Mouse (Mus musculus): ENCODE measurements around the gene Gm20388. TPM values are rescaled to one million over a fixed set of nuclear protein-coding genes. Genes with fewer than 3 reads are reported as not detected.

The Gm20388 gene
- polyA plus RNA-seq, 1 experiment from 2014 or later = not detected

- Histone ChIP-seq H3K27me3 (replicated peaks; ENCODE audit: control insufficient read depth, insufficient read depth, low read length) (no peaks in the 10 kb centered on the region), H3K4me3 (ENCODE audit: low read depth, low read length) (no peak overlapping the region), H3K4me1 (replicated peaks; ENCODE audit: control insufficient read depth, insufficient read depth, low read length) (no peaks in the 10 kb centered on the region), H3K9me3 (ENCODE audit: control insufficient read depth) (no peaks in the 10 kb centered on the region), H3K27ac (ENCODE audit: low read depth, low read length) (no peak overlapping the region), H3K36me3 (ENCODE audit: control insufficient read depth, insufficient read depth) (peaks cover 49% of the 10 kb centered on the region), H3K9ac (ENCODE audit: low read depth, low read length) (no peak overlapping the region), H3K4me2 (replicated peaks; ENCODE audit: low read depth) (no peak overlapping the region)
- TF ChIP-seq CTCF (IDR thresholded peaks at IDR 0.05; ENCODE audit: low read depth) = 0 out of 2 replicates have a peak, but pooled peaks have one; percentile 3
- no peak for ATAC-seq
- WGBS = 83% methylated on average over 7 of the region's 7 CpGs
These were observed 3992.0 kb downstream of the Gm20388 start for GRCm38 (mm10) chr8:123902653-123903052.

DNA sequence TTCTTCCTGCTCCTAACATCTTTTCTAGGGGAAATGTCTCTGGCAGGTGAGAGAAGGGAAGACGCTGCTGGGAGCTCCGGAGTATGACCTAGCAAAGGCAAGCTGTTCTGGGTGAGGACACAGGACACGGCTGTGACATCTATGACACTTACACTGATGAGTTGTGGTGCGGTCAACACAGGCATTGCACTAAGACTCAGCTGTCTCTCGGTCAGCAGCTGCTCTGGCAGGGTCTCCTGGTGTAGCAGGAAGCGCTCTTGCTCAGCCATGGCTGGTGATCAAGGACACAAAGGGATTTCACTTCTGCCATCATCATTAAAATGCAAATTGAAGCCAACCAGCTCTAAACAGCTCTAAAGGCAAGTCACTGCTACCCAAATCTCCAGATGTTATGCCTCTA lies 3997.0 kb downstream of the Gm20388 start:
- Histone ChIP-seq H3K9me3 (ENCODE audit: control insufficient read depth) (no peaks in the 10 kb centered on the region), H3K4me1 (replicated peaks; ENCODE audit: control insufficient read depth, insufficient read depth, low read length) (no peaks in the 10 kb centered on the region), H3K4me3 (ENCODE audit: low read depth, low read length) (no peak overlapping the region), H3K27me3 (replicated peaks; ENCODE audit: control insufficient read depth, insufficient read depth, low read length) (no peaks in the 10 kb centered on the region), H3K4me2 (replicated peaks; ENCODE audit: low read depth) (no peak overlapping the region), H3K27ac (ENCODE audit: low read depth, low read length) (no peak overlapping the region), H3K36me3 (ENCODE audit: control insufficient read depth, insufficient read depth) (peaks cover 63% of the 10 kb centered on the region), H3K9ac (ENCODE audit: low read depth, low read length) (no peak overlapping the region)
- TF ChIP-seq CTCF (IDR thresholded peaks at IDR 0.05; ENCODE audit: low read depth) = no peak
- ATAC-seq = no peak
- WGBS = 93% methylated on average over 6 of the region's 6 CpGs

DNA sequence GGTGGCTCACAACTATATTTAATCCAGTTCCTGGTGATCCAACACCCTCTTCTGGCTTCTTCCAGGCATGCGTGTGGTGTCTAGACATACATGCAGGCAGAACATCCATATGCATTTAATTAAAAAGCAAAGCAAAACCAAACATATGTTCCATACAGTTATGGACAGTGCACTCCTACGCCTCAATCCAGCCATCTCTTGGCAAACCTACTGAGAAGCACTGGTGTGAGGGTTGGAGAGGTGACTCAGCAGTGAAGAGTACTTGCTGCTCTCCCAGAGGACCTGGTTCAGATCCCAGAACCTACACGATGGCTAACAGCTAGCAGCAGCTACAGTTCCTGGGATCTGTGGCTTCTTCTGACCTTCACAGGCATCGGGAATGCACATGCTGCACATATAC lies 4001.6 kb downstream of the Gm20388 start:
- no peaks in the 10 kb centered on the region for H3K4me1 ChIP-seq (replicated peaks; ENCODE audit: control insufficient read depth, insufficient read depth, low read length)
- H3K4me3 ChIP-seq (ENCODE audit: low read depth, low read length) = no peak overlapping the region
- no peak overlapping the region for H3K4me2 ChIP-seq (replicated peaks; ENCODE audit: low read depth)
- peaks cover 73% of the 10 kb centered on the region for H3K36me3 ChIP-seq (ENCODE audit: control insufficient read depth, insufficient read depth)
- no peak for ATAC-seq
- H3K9me3 ChIP-seq (ENCODE audit: control insufficient read depth) = no peaks in the 10 kb centered on the region
- TF ChIP-seq CTCF (IDR thresholded peaks at IDR 0.05; ENCODE audit: low read depth) = no peak
- no peak overlapping the region for H3K9ac ChIP-seq (ENCODE audit: low read depth, low read length)
- no peak overlapping the region for H3K27ac ChIP-seq (ENCODE audit: low read depth, low read length)
- no peaks in the 10 kb centered on the region for H3K27me3 ChIP-seq (replicated peaks; ENCODE audit: control insufficient read depth, insufficient read depth, low read length)
- WGBS = 92% methylated on average over 4 of the region's 4 CpGs

GRCm38 (mm10) chr8:123914635-123915034 lies 4004.0 kb downstream of the Gm20388 start:
- Histone ChIP-seq H3K4me2 (replicated peaks; ENCODE audit: low read depth) (no peak overlapping the region), H3K4me3 (ENCODE audit: low read depth, low read length) (no peak overlapping the region), H3K9ac (ENCODE audit: low read depth, low read length) (no peak overlapping the region), H3K27ac (ENCODE audit: low read depth, low read length) (no peak overlapping the region), H3K27me3 (replicated peaks; ENCODE audit: control insufficient read depth, insufficient read depth, low read length) (no peaks in the 10 kb centered on the region), H3K9me3 (ENCODE audit: control insufficient read depth) (no peaks in the 10 kb centered on the region), H3K36me3 (ENCODE audit: control insufficient read depth, insufficient read depth) (peaks cover 79% of the 10 kb centered on the region), H3K4me1 (replicated peaks; ENCODE audit: control insufficient read depth, insufficient read depth, low read length) (no peaks in the 10 kb centered on the region)
- WGBS = 99% methylated on average over 3 of the region's 3 CpGs
- no peak for ATAC-seq
- TF ChIP-seq CTCF (IDR thresholded peaks at IDR 0.05; ENCODE audit: low read depth) = no peak

DNA sequence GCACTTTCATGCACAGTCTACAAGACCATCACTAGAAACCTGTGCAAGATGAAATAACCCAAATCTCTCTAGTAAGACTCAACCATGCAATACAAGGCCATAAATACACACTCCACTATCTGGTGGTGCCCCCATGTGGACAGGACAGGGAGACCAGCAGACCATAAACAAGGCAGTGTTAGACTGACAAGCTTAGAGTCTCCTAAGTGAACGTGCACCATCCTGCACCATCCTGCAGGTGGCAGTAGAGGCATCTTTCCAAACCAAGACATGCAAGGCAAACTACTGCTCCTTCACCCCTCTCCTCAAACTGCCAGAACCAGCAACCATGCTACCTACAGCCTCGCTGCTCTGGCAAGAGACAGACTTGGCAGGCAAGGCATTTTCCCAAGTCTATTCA lies 4014.1 kb downstream of the Gm20388 start:
- TF ChIP-seq CTCF (IDR thresholded peaks at IDR 0.05; ENCODE audit: low read depth) = peak; percentile 97
- H3K36me3 ChIP-seq (ENCODE audit: control insufficient read depth, insufficient read depth) = peaks cover 71% of the 10 kb centered on the region
- H3K9me3 ChIP-seq (ENCODE audit: control insufficient read depth) = no peaks in the 10 kb centered on the region
- H3K9ac ChIP-seq (ENCODE audit: low read depth, low read length) = no peak overlapping the region
- 11% methylated on average over 2 of the region's 2 CpGs for WGBS
- H3K4me3 ChIP-seq (ENCODE audit: low read depth, low read length) = no peak overlapping the region
- no peak overlapping the region for H3K27ac ChIP-seq (ENCODE audit: low read depth, low read length)
- H3K27me3 ChIP-seq (replicated peaks; ENCODE audit: control insufficient read depth, insufficient read depth, low read length) = no peaks in the 10 kb centered on the region
- ATAC-seq = peak; percentile 68
- no peaks in the 10 kb centered on the region for H3K4me1 ChIP-seq (replicated peaks; ENCODE audit: control insufficient read depth, insufficient read depth, low read length)
- H3K4me2 ChIP-seq (replicated peaks; ENCODE audit: low read depth) = no peak overlapping the region

DNA sequence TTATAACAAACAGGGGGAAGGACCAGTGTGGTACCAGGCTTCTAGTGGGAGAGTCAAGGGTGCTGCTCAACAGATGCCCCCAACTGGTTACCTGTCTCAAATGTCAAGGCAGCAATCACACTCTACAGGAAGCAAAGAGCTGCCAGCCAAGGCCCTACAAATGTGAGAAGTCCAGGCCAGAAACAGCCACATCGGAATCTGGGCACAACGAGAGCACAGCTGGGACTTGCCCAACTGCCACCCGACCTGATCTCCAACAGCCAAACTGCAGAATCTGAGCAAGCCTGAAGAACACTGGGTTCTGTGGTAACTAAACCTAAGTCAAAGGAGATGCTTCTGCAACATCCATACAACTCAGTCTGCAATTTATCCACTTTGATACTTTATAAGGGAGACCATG lies 4015.0 kb downstream of the Gm20388 start:
- no peaks in the 10 kb centered on the region for H3K9me3 ChIP-seq (ENCODE audit: control insufficient read depth)
- H3K36me3 ChIP-seq (ENCODE audit: control insufficient read depth, insufficient read depth) = peaks cover 72% of the 10 kb centered on the region
- ATAC-seq = no peak
- H3K4me2 ChIP-seq (replicated peaks; ENCODE audit: low read depth) = no peak overlapping the region
- no peak overlapping the region for H3K9ac ChIP-seq (ENCODE audit: low read depth, low read length)
- H3K4me1 ChIP-seq (replicated peaks; ENCODE audit: control insufficient read depth, insufficient read depth, low read length) = no peaks in the 10 kb centered on the region
- H3K27ac ChIP-seq (ENCODE audit: low read depth, low read length) = no peak overlapping the region
- H3K27me3 ChIP-seq (replicated peaks; ENCODE audit: control insufficient read depth, insufficient read depth, low read length) = no peaks in the 10 kb centered on the region
- TF ChIP-seq CTCF (IDR thresholded peaks at IDR 0.05; ENCODE audit: low read depth) = no peak
- H3K4me3 ChIP-seq (ENCODE audit: low read depth, low read length) = no peak overlapping the region
- WGBS = 90% methylated on average over 3 of the region's 3 CpGs

GRCm38 (mm10) chr8:123929026-123929425 lies 4018.4 kb downstream of the Gm20388 start:
- no peak overlapping the region for H3K4me3 ChIP-seq (ENCODE audit: low read depth, low read length)
- peaks cover 57% of the 10 kb centered on the region for H3K36me3 ChIP-seq (ENCODE audit: control insufficient read depth, insufficient read depth)
- no peak overlapping the region for H3K4me2 ChIP-seq (replicated peaks; ENCODE audit: low read depth)
- no peaks in the 10 kb centered on the region for H3K27me3 ChIP-seq (replicated peaks; ENCODE audit: control insufficient read depth, insufficient read depth, low read length)
- no peak overlapping the region for H3K9ac ChIP-seq (ENCODE audit: low read depth, low read length)
- 0 out of 2 replicates have a peak overlapping the region, but pooled peaks have one; percentile 9 for H3K27ac ChIP-seq (ENCODE audit: low read depth, low read length)
- WGBS = 70% methylated on average over 7 of the region's 7 CpGs
- TF ChIP-seq CTCF (IDR thresholded peaks at IDR 0.05; ENCODE audit: low read depth) = no peak
- no peaks in the 10 kb centered on the region for H3K9me3 ChIP-seq (ENCODE audit: control insufficient read depth)
- H3K4me1 ChIP-seq (replicated peaks; ENCODE audit: control insufficient read depth, insufficient read depth, low read length) = no peaks in the 10 kb centered on the region
- peak; percentile 55; the same call in 1 of the 2 replicates for ATAC-seq
